Mouse (Mus musculus) lung, adult 2 months (tissue): ENCODE measurements around the gene Pawr.

Source experiments
- CTCF ChIP-seq: fragments of 200-500 bp; IDR thresholded peaks from 2 replicates; pipeline ENCODE4 v1.5.1; 2011; ENCODE audit warnings: mild to moderate bottlenecking, low read length, control low read depth; ENCODE audit not compliant: insufficient read depth
- POLR2A ChIP-seq: fragments of 200-500 bp; IDR thresholded peaks from 2 replicates; pipeline ENCODE4 v1.6.1; 2011; ENCODE audit warnings: low read depth, mild to moderate bottlenecking, control low read depth, low read length, borderline replicate concordance; ENCODE audit errors: extremely low read depth

GRCm38 (mm10) chr10:108409529-108409928 lies 77.6 kb downstream of the Pawr start:
- TF ChIP-seq CTCF (no peak), POLR2A (no peak)
